Mouse (Mus musculus) hindbrain, embryonic 14.5 days (tissue): Measurements from ENCODE around the gene Tomm20. TPM values are rescaled to one million over a fixed set of nuclear protein-coding genes. Genes with fewer than 3 reads are reported as not detected.
"Not testable (repeated sequence)": the region's sequence is repeated elsewhere in the genome, so short reads cannot be mapped to it uniquely, and the experiment has no call there.

Experiments
- ATAC-seq: fragments of 200-750 bp; cut with Nextera tagmentation; 2 replicates; pipeline ENCODE4 v1.8.0; 2017; ENCODE audit warnings: moderate number of reproducible peaks, mild to moderate bottlenecking, moderate TSS enrichment, moderate library complexity; ENCODE audit not compliant: low FRiP score
- DNase-seq: peaks from one replicate; pipeline ENCODE4 v3.0.0-alpha.2; 2015; ENCODE audit warnings: low spot score
- H3K27ac ChIP-seq: fragments of 300-500 bp; sonication (generic); 2 replicates; pipeline ENCODE4 v1.5.1; 2014; ENCODE audit warnings: mild to moderate bottlenecking, moderate library complexity
- H3K27me3 ChIP-seq: fragments of 300-500 bp; sonication (generic); 2 replicates; pipeline ENCODE4 v1.6.1; 2014; ENCODE audit warnings: mild to moderate bottlenecking, low read length, mixed read lengths; ENCODE audit not compliant: control insufficient read depth, insufficient read depth
- H3K36me3 ChIP-seq: fragments of 300-500 bp; sonication (generic); replicated peaks from 2 replicates; pipeline ENCODE4 v1.6.1; 2014; ENCODE audit not compliant: control insufficient read depth, insufficient read depth
- H3K4me1 ChIP-seq: fragments of 300-500 bp; sonication (generic); replicated peaks from 2 replicates; pipeline ENCODE4 v1.6.1; 2014; ENCODE audit warnings: antibody characterized with exemption, low read length, mixed read lengths; ENCODE audit not compliant: control insufficient read depth, insufficient read depth
- H3K4me2 ChIP-seq: fragments of 300-500 bp; sonication (generic); replicated peaks from 2 replicates; pipeline ENCODE4 v1.6.1; 2014; ENCODE audit warnings: mild to moderate bottlenecking, moderate library complexity
- H3K4me3 ChIP-seq: fragments of 300-500 bp; sonication (generic); replicated peaks from 2 replicates; pipeline ENCODE4 v1.5.1; 2014; ENCODE audit warnings: mild to moderate bottlenecking, low read length
- H3K9ac ChIP-seq: fragments of 300-500 bp; sonication (generic); 2 replicates; pipeline ENCODE4 v1.6.1; 2014
- H3K9me3 ChIP-seq: fragments of 300-500 bp; sonication (generic); 2 replicates; pipeline ENCODE4 v1.6.1; 2016; ENCODE audit warnings: low read length; ENCODE audit not compliant: control insufficient read depth
- WGBS: fragments of 180-500 bp; shearing (Covaris S2); extraction: QIAGEN DNeasy Blood & Tissue Kit; methylation state at CpG from one replicate; pipeline ENCODE4 v1.1.7; 2014; 5-methylcytosine and 5-hydroxymethylcytosine counted together
- polyA plus RNA-seq: library from polyadenylated mRNA; unstranded; fragments of >200 nt; fragmentation: Nextera tagmentation; extraction: Ambion mirVana; gene quantifications from 2 replicates; pipeline ENCODE4 v1.2.1, GENCODE M21; 2014

Gene Tomm20
- polyA plus RNA-seq, 1 experiment from 2014 or later: 216 TPM

DNA sequence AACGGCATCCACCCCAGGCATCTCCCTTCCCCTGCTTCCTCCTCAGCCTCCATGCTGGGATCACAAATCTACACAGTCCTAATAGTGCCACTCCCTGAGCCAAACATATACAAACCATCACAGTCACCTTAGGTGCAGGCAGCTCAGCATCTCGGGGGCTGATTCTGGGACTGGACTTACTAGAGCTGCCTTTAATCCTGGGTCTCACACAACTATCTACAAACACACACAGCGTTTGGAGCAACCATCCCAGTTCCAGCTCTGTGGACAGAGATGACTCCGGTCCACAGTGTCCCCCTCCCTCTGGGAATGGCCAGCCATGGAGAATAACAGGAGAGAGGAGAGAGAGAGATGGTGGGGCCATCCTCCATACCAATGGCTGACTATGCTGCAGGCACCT is 29.0 kb downstream of the Tomm20 start:
- H3K4me3 ChIP-seq: no peak overlapping the region
- DNase-seq (no peak), ATAC-seq (no peak)
- no peak overlapping the region for H3K27ac ChIP-seq
- H3K4me2 ChIP-seq: no peak overlapping the region
- no peaks in the 10 kb centered on the region for H3K27me3 ChIP-seq
- H3K9me3 ChIP-seq: no peaks in the 10 kb centered on the region
- WGBS: 86% methylated on average over 4 of the region's 4 CpGs
- H3K4me1 ChIP-seq: peaks cover 16% of the 10 kb centered on the region; the same call in 1 of the 2 replicates
- H3K9ac ChIP-seq: no peak overlapping the region
- H3K36me3 ChIP-seq: no peaks in the 10 kb centered on the region

GRCm38 (mm10) chr8:126914609-126915375 is 30.9 kb downstream of the Tomm20 start:
- ATAC-seq (no peak), DNase-seq (no peak)
- Histone ChIP-seq H3K9ac (no peak overlapping the region), H3K27ac (0 out of 2 replicates have a peak overlapping the region, but pooled peaks have one; percentile 44), H3K9me3 (no peaks in the 10 kb centered on the region), H3K4me1 (peaks cover 16% of the 10 kb centered on the region; the same call in 1 of the 2 replicates), H3K36me3 (no peaks in the 10 kb centered on the region), H3K4me3 (no peak overlapping the region), H3K4me2 (no peak overlapping the region), H3K27me3 (no peaks in the 10 kb centered on the region)
- 27% methylated on average over 10 of the region's 10 CpGs for WGBS

GRCm38 (mm10) chr8:126914107-126914490 is 31.5 kb downstream of the Tomm20 start:
- not testable (repeated sequence) for H3K27ac ChIP-seq, H3K36me3 ChIP-seq, H3K4me2 ChIP-seq, H3K9ac ChIP-seq, ATAC-seq, H3K27me3 ChIP-seq, DNase-seq, H3K9me3 ChIP-seq, H3K4me3 ChIP-seq
- 62% methylated on average over 9 of the region's 10 CpGs for WGBS
- peaks cover 16% of the 10 kb centered on the region; the same call in 1 of the 2 replicates for H3K4me1 ChIP-seq

- Histone ChIP-seq H3K9ac (no peak overlapping the region), H3K4me3 (no peak overlapping the region), H3K27ac (no peak overlapping the region), H3K4me1 (peaks cover 16% of the 10 kb centered on the region; the same call in 1 of the 2 replicates), H3K9me3 (no peaks in the 10 kb centered on the region), H3K27me3 (no peaks in the 10 kb centered on the region), H3K4me2 (no peak overlapping the region), H3K36me3 (no peaks in the 10 kb centered on the region)
- ATAC-seq: peak; percentile 58; the same call in 1 of the 2 replicates
- 49% methylated on average over 12 of the region's 12 CpGs for WGBS
- peak; percentile 34 for DNase-seq
Observed at GRCm38 (mm10) chr8:126913241-126914106, 32.2 kb downstream of the Tomm20 start.

- Histone ChIP-seq H3K9me3 (no peaks in the 10 kb centered on the region), H3K4me2 (no peak overlapping the region), H3K9ac (no peak overlapping the region), H3K4me1 (0 out of 2 replicates have a peak, but pooled peaks cover 12% of the 10 kb centered on the region), H3K27ac (no peak overlapping the region), H3K36me3 (no peaks in the 10 kb centered on the region), H3K27me3 (no peaks in the 10 kb centered on the region), H3K4me3 (no peak overlapping the region)
- no peak for ATAC-seq
- 61% methylated on average over 10 of the region's 10 CpGs for WGBS
- no peak for DNase-seq
Observed at GRCm38 (mm10) chr8:126909371-126909802, 36.3 kb downstream of the Tomm20 start.

DNA sequence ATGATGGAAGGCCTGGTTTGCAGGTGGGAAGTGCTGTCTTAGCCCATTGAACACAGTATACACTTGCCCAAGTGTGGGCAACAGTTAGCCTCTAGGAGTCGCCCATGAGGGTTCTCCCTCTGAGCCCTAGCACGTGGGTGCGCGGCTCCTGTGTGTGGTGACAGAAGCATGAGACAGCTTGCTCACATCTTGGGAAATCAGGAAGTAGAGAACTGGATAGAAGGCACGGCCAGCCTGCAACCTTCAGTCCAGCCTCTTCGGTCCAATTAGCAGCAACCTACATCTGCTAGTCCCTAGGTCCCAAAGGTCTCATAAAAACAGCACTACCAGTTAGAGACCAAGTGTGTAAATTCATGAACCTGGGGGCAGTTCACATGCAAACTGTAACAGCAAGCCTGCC is 36.8 kb downstream of the Tomm20 start:
- no peak overlapping the region for H3K27ac ChIP-seq
- DNase-seq (no peak), ATAC-seq (no peak)
- no peaks in the 10 kb centered on the region for H3K9me3 ChIP-seq
- H3K36me3 ChIP-seq: no peaks in the 10 kb centered on the region
- H3K4me2 ChIP-seq: no peak overlapping the region
- no peak overlapping the region for H3K4me3 ChIP-seq
- H3K4me1 ChIP-seq: 0 out of 2 replicates have a peak, but pooled peaks cover 11% of the 10 kb centered on the region
- H3K27me3 ChIP-seq: no peaks in the 10 kb centered on the region
- WGBS: 67% methylated on average over 6 of the region's 6 CpGs
- no peak overlapping the region for H3K9ac ChIP-seq

- H3K4me1 ChIP-seq: 0 out of 2 replicates have a peak, but pooled peaks cover 7% of the 10 kb centered on the region
- H3K27ac ChIP-seq: no peak overlapping the region
- no peaks in the 10 kb centered on the region for H3K27me3 ChIP-seq
- no peaks in the 10 kb centered on the region for H3K9me3 ChIP-seq
- H3K4me3 ChIP-seq: no peak overlapping the region
- WGBS: 87% methylated on average over 9 of the region's 9 CpGs
- no peak overlapping the region for H3K9ac ChIP-seq
- ATAC-seq: no peak
- no peaks in the 10 kb centered on the region for H3K36me3 ChIP-seq
- no peak overlapping the region for H3K4me2 ChIP-seq
- DNase-seq: no peak
Observed at GRCm38 (mm10) chr8:126907968-126908367, 37.7 kb downstream of the Tomm20 start.

DNA sequence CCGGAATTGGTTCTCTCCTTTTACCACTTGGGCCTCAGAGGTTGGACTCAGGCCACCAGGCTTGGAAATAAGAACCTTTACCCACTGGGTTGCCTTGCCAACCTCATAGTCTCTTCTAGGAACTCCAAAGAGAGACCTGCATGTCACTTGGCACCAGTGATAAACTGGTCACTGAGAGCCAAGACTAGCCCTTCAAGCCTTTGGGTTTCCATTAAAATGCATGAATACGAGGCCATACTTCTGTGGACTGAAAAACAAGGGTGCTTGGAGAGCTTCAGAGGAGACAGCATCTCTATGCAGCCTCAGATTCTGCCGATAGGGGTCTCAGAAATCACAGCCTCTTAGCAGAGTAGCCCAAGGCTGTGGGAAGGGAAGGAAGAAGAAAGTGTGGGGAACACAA is 38.3 kb downstream of the Tomm20 start:
- 65% methylated on average over 3 of the region's 3 CpGs for WGBS
- DNase-seq (peak; percentile 37), ATAC-seq (no peak)
- Histone ChIP-seq H3K9me3 (no peaks in the 10 kb centered on the region), H3K36me3 (no peaks in the 10 kb centered on the region), H3K27ac (no peak overlapping the region), H3K27me3 (no peaks in the 10 kb centered on the region), H3K9ac (no peak overlapping the region), H3K4me3 (no peak overlapping the region), H3K4me1 (0 out of 2 replicates have a peak, but pooled peaks cover 4% of the 10 kb centered on the region), H3K4me2 (no peak overlapping the region)

GRCm38 (mm10) chr8:126905387-126905786 is 40.3 kb downstream of the Tomm20 start:
- H3K9ac ChIP-seq: no peak overlapping the region
- WGBS: 96% methylated on average over 3 of the region's 3 CpGs
- H3K36me3 ChIP-seq: no peaks in the 10 kb centered on the region
- no peak overlapping the region for H3K4me2 ChIP-seq
- 0 out of 2 replicates have a peak, but pooled peaks cover 4% of the 10 kb centered on the region for H3K4me1 ChIP-seq
- DNase-seq: no peak
- no peak for ATAC-seq
- no peaks in the 10 kb centered on the region for H3K9me3 ChIP-seq
- H3K27ac ChIP-seq: no peak overlapping the region
- no peaks in the 10 kb centered on the region for H3K27me3 ChIP-seq
- no peak overlapping the region for H3K4me3 ChIP-seq
